Mouse (Mus musculus) MEL (cell line): ENCODE results near the gene Gpx3.

Experiments
- BHLHE40 ChIP-seq: IDR thresholded peaks from 2 replicates; pipeline ENCODE4 v1.6.1; 2012; ENCODE audit warnings: low read depth, mild to moderate bottlenecking, inconsistent platforms, low read length, improper control_type of control experiment, borderline replicate concordance
- CTCF ChIP-seq, 3 experiments: IDR thresholded peaks in 2 of 3; conservative IDR thresholded peaks in 1 of 3; 2 replicates each; pipeline ENCODE4 v1.5.1; 2011 to 2012; ENCODE audit warnings: low read length in 3 of 3, low read depth in 2 of 3, mild to moderate bottlenecking in 2 of 3, improper control_type of control experiment in 1 of 3, inconsistent platforms in 1 of 3, mixed read lengths in 1 of 3, moderate library complexity in 1 of 3; ENCODE audit not compliant: control insufficient read depth in 1 of 3, insufficient read depth in 1 of 3, poor library complexity in 1 of 3, severe bottlenecking in 1 of 3
- EP300 ChIP-seq, 2 experiments: IDR thresholded peaks; 2 replicates each; pipeline ENCODE4 v1.6.1; 2011; ENCODE audit warnings: improper control_type of control experiment in 2 of 2, low read length in 2 of 2, low read depth in 1 of 2, mild to moderate bottlenecking in 1 of 2
- POLR2A ChIP-seq, 2 experiments: IDR thresholded peaks; 2 replicates each; pipeline ENCODE4 v1.6.1; 2011 to 2012; ENCODE audit warnings: low read length in 2 of 2, mild to moderate bottlenecking in 2 of 2, control low read depth in 1 of 2, improper control_type of control experiment in 1 of 2, low read depth in 1 of 2, moderate library complexity in 1 of 2; ENCODE audit not compliant: control insufficient read depth in 1 of 2, insufficient read depth in 1 of 2, poor library complexity in 1 of 2
- TCF12 ChIP-seq: IDR thresholded peaks from 2 replicates; pipeline ENCODE4 v1.6.1; 2014; ENCODE audit warnings: low read depth, mild to moderate bottlenecking, inconsistent platforms, low read length, improper control_type of control experiment, moderate library complexity

DNA sequence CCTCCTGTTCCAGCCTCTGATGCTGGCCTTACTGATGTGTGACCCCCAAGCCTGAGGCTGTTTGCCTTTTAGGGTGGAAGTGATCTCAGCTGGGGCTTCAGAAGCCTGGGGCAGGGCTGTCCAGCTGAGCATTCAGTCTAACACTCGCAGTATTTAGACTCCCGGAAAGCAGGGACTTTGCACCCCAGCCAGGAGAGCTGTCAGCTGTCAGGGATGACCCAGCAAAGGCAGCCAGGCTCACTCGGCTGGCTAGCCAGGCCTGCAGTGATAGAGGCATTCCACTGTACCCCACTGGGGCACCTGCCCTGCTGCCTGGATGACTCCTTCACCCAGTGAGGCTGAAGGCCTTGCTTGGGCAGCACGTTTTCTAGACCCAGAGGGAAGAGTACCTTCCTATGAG lies 3.7 kb downstream of the Gpx3 start:
- TF ChIP-seq POLR2A (IDR thresholded peaks at IDR 0.05; ENCODE audit: control insufficient read depth in 1 of 2, insufficient read depth in 1 of 2, low read depth in 1 of 2, low read length in 2 of 2, poor library complexity in 1 of 2): no peak
- TF ChIP-seq TCF12: no peak
- TF ChIP-seq EP300 (IDR thresholded peaks at IDR 0.05; ENCODE audit: low read depth in 1 of 2, low read length in 2 of 2): no peak
- TF ChIP-seq BHLHE40: no peak
- TF ChIP-seq CTCF (IDR thresholded peaks at IDR 0.05 in 2 of 3, conservative IDR thresholded peaks at IDR 0.05 in 1 of 3; ENCODE audit: control insufficient read depth in 1 of 3, insufficient read depth in 1 of 3, low read depth in 2 of 3, low read length in 3 of 3, poor library complexity in 1 of 3, severe bottlenecking in 1 of 3): no peak
